Mouse (Mus musculus) midbrain, embryonic 15.5 days (tissue): Measurements from ENCODE around the gene Gse1. TPM values are rescaled to one million over a fixed set of nuclear protein-coding genes. Genes with fewer than 3 reads are reported as not detected.

Source experiments
- ATAC-seq: fragments of 200-750 bp; cut with Nextera tagmentation; replicated peaks from 2 replicates; pipeline ENCODE4 v1.8.0; 2017; ENCODE audit warnings: moderate TSS enrichment
- H3K27ac ChIP-seq: fragments of 300-500 bp; sonication (generic); 2 replicates; pipeline ENCODE4 v1.5.1; 2015; ENCODE audit warnings: mild to moderate bottlenecking, inconsistent platforms
- H3K27me3 ChIP-seq: fragments of 300-500 bp; sonication (generic); replicated peaks from 2 replicates; pipeline ENCODE4 v1.6.1; 2015; ENCODE audit warnings: inconsistent platforms
- H3K36me3 ChIP-seq: fragments of 300-500 bp; sonication (generic); replicated peaks from 2 replicates; pipeline ENCODE4 v1.6.1; 2015; ENCODE audit warnings: inconsistent platforms
- H3K4me1 ChIP-seq: fragments of 300-500 bp; sonication (generic); 2 replicates; pipeline ENCODE4 v1.6.1; 2015; ENCODE audit warnings: inconsistent platforms
- H3K4me2 ChIP-seq: fragments of 300-500 bp; sonication (generic); 2 replicates; pipeline ENCODE4 v1.6.1; 2015; ENCODE audit warnings: inconsistent platforms, mild to moderate bottlenecking, moderate library complexity
- H3K4me3 ChIP-seq: fragments of 300-500 bp; sonication (generic); 2 replicates; pipeline ENCODE4 v1.5.1; 2015; ENCODE audit warnings: mild to moderate bottlenecking, inconsistent platforms
- H3K9ac ChIP-seq: fragments of 300-500 bp; sonication (generic); 2 replicates; pipeline ENCODE4 v1.6.1; 2015; ENCODE audit warnings: mild to moderate bottlenecking, inconsistent platforms
- H3K9me3 ChIP-seq: fragments of 300-500 bp; sonication (generic); 2 replicates; pipeline ENCODE4 v1.6.1; 2016; ENCODE audit warnings: inconsistent platforms
- WGBS: fragments of 180-500 bp; shearing (Covaris S2); methylation state at CpG from one replicate; pipeline ENCODE4 v1.1.7; 2015; ENCODE audit warnings: mixed read lengths; 5-methylcytosine and 5-hydroxymethylcytosine counted together
- polyA plus RNA-seq: library from polyadenylated mRNA; unstranded; fragments of >200 nt; fragmentation: Nextera tagmentation; extraction: Ambion mirVana; gene quantifications from 2 replicates; pipeline ENCODE4 v1.2.1, GENCODE M21; 2015

Gene Gse1
- polyA plus RNA-seq, 1 experiment from 2014 or later: 21.2 TPM

DNA sequence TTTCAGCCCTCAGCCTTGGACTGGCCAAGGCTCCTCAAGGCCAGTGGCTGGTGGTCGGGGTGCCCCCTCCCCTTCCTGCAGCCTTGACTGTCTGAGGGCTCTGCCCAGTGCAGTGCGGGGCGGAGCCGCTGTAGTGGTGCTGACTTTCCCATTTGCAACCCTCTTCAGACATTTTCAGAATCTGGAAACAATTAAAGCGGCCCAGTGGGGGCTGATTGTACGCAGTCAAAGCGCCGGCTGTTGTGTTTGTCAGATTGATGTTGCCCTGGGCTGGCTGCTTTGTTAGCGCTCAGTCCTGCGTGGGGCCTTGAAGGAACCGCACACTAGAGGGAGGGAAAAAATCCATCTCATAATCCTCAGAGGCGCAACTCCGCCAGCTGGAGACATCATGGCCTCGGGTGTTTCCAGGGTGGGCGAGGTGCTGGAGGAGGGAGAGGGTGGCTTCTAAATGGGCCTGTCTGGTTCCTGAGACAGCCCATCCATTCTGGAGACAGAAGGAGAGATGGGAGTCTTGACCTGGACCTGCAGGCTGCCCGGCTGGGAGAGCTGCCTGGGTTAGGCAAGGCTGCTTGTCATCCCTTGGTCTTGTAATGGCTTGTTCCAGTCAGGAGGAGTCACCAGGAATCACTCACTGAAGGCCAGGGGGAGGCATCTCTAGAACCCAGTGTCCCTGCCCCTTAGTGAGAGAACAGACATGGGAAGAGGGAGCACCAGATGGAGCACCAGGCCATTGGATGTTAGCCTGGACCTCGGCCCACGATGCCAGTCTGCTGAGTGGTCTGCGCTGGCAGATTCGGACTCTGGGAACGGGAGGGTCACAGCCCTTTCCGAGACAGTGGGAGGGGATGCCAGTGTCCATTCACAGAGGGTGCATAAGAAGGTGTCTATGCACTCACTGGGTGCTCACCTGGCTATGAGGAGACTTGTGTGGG, 70.6 kb downstream of the Gse1 start:
- Histone ChIP-seq H3K4me2 (no peak overlapping the region), H3K4me1 (peaks cover 71% of the 10 kb centered on the region), H3K9me3 (no peaks in the 10 kb centered on the region), H3K27ac (peak overlapping the region; percentile 69), H3K9ac (peak overlapping the region; percentile 13; the same call in 1 of the 2 replicates), H3K27me3 (no peaks in the 10 kb centered on the region), H3K36me3 (no peaks in the 10 kb centered on the region), H3K4me3 (no peak overlapping the region)
- peak; percentile 35; the same call in 1 of the 2 replicates for ATAC-seq
- WGBS: 28% methylated on average over 22 of the region's 22 CpGs

DNA sequence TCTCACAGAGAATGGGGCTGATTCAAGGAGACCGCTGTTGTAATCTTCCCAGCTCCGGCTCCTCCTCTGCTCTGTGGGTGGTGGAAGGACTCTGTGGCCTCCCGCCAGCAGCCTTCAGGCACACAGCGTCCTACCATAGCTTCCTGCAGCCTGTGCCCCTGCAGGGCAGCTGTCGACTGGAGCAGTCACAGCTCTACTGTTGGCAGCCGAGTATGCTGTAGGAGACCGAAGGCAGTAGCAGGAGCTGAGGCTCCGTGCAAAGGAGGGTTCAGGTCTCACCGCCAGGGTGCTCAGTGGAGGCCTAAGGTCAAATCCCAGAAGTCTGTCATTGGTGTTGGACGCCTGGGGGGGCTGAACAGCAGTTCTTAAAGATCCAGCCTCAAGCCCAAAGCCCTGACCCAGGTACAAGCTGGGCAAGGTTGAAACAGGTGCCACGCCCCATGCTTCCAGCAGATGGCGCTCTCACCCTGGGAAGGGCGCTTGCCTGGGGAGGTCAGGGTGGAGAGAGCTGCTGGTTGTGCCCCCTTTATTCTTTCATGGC, 72.4 kb downstream of the Gse1 start:
- no peak overlapping the region for H3K4me3 ChIP-seq
- no peaks in the 10 kb centered on the region for H3K27me3 ChIP-seq
- no peak overlapping the region for H3K9ac ChIP-seq
- no peaks in the 10 kb centered on the region for H3K9me3 ChIP-seq
- H3K36me3 ChIP-seq: no peaks in the 10 kb centered on the region
- H3K4me2 ChIP-seq: peak overlapping the region; percentile 2; the same call in 1 of the 2 replicates
- WGBS: 4% methylated on average over 13 of the region's 13 CpGs
- 0 out of 2 replicates have a peak, but pooled peaks have one; percentile 15 for ATAC-seq
- peak overlapping the region; percentile 2 for H3K27ac ChIP-seq
- H3K4me1 ChIP-seq: peaks cover 63% of the 10 kb centered on the region

DNA sequence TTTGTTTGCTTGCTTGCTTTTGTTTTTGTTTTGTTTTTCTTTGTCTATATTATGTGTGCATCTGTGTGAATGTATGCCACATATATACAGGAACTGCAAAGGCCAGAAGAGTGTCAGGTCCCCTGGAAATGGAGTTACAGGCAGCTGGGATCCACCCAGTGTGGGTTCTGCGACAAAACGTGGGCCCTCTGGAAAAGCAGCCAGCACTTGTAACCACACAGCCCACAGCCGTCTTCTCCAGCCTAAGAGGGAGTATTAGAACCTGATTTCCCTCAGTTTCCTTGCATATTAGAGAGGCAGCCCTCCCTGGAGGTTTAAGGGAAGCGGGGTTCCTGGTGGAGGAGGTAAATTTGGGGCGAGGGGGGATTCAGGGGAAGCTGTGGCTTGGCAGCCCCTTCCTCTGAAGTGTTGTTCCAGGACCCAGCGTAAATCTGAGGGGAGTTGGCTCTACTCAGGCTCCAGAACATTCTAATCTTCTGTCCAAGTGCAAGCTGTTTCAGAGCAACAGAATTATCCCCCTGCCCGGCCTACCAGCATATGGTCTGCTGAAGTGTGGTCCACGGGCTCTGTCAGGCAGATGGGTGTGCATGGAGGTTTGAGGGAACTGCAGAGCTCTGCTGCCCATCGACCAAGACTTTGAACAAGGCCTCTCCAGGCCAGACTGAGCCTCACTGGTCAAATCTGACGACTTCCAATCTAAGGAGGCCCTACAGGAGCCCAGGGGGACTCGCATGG, 74.9 kb downstream of the Gse1 start:
- no peak for ATAC-seq
- Histone ChIP-seq H3K27me3 (no peaks in the 10 kb centered on the region), H3K4me1 (peaks cover 60% of the 10 kb centered on the region), H3K36me3 (no peaks in the 10 kb centered on the region), H3K4me3 (no peak overlapping the region), H3K9ac (no peak overlapping the region), H3K9me3 (no peaks in the 10 kb centered on the region), H3K27ac (peak overlapping the region; percentile 56), H3K4me2 (no peak overlapping the region)
- 57% methylated on average over 11 of the region's 11 CpGs for WGBS

DNA sequence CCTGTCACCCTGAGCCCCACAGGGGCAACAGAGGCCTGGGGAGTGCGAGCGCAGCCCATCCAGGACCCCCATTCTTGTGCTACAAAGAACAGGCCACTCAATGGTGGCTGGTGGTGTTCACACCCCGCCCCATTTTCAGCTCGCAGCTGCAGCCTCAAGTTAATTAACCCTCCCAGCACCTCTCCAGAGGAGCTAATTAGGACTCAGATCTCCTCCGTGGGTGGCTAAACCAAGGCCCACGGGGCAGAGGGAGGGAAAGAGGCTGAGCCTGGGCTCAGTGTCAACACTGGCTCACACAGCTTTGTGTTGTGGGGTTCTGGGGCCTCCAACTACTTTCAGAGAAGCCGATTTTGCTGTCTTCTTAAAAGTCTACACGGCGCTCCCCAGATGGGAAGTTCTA, 75.8 kb downstream of the Gse1 start:
- H3K4me2 ChIP-seq: no peak overlapping the region
- 13% methylated on average over 9 of the region's 9 CpGs for WGBS
- H3K27ac ChIP-seq: peak overlapping the region; percentile 56; the same call in 1 of the 2 replicates
- no peak overlapping the region for H3K4me3 ChIP-seq
- ATAC-seq: no peak
- H3K4me1 ChIP-seq: peaks cover 60% of the 10 kb centered on the region
- H3K36me3 ChIP-seq: no peaks in the 10 kb centered on the region
- no peaks in the 10 kb centered on the region for H3K27me3 ChIP-seq
- no peaks in the 10 kb centered on the region for H3K9me3 ChIP-seq
- H3K9ac ChIP-seq: no peak overlapping the region

DNA sequence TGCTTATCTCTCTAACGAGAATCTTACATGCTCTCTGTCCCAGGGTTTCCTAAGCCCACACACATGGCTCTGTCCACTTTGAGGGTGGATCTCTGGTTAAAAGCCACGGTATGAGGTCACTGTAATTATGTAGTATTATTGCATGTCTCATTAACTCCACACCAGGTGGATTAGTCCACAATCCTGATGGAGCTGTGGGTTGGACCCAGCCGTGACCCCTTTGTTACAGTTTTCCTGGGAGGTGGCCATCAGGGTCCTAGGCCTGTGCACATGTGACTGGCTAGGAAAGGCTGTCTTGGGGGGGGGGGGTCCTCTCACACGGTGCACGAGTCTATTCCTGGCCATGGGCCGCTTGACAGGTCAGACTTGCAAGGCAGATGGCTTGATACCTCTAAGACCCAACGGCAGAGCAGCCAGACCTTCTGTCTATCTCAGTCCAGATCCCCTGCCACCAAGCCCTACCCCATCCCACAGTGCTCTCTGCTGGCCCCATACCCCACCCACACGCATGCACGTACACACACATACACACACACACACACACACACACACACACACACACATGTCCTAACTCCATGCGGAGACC, 77.6 kb downstream of the Gse1 start:
- no peak overlapping the region for H3K4me2 ChIP-seq
- 0 out of 2 replicates have a peak, but pooled peaks cover 4% of the 10 kb centered on the region for H3K27me3 ChIP-seq
- H3K4me3 ChIP-seq: no peak overlapping the region
- no peak overlapping the region for H3K9ac ChIP-seq
- H3K9me3 ChIP-seq: no peaks in the 10 kb centered on the region
- no peak for ATAC-seq
- peaks cover 63% of the 10 kb centered on the region for H3K4me1 ChIP-seq
- no peaks in the 10 kb centered on the region for H3K36me3 ChIP-seq
- 72% methylated on average over 10 of the region's 10 CpGs for WGBS
- H3K27ac ChIP-seq: peak overlapping the region; percentile 82; the same call in 1 of the 2 replicates

DNA sequence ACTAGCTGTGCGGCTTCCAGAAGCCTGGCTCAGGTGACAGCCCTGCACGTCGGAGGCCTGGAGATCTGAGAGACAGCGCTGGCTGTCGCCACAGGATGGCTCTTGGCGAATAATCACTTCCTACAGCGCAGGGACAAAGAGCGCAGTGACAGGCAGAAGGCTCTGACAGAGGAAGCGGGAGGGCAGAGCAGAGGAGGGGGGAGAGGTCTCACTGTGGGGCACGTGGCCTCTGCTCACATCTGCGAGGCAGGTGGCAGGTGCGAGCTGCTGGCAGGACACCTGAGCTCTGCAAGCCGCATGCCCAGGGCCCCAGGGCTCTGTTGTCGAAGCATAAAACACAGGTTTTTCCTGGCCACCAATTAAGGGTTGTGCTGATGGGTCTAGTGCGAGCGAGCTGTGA, 78.8 kb downstream of the Gse1 start:
- Histone ChIP-seq H3K4me1 (peaks cover 62% of the 10 kb centered on the region), H3K4me2 (peak overlapping the region; percentile 27), H3K36me3 (no peaks in the 10 kb centered on the region), H3K4me3 (no peak overlapping the region), H3K27ac (peak overlapping the region; percentile 82), H3K27me3 (0 out of 2 replicates have a peak, but pooled peaks cover 4% of the 10 kb centered on the region), H3K9ac (no peak overlapping the region), H3K9me3 (no peaks in the 10 kb centered on the region)
- 3% methylated on average over 16 of the region's 16 CpGs for WGBS
- peak; percentile 53 for ATAC-seq

DNA sequence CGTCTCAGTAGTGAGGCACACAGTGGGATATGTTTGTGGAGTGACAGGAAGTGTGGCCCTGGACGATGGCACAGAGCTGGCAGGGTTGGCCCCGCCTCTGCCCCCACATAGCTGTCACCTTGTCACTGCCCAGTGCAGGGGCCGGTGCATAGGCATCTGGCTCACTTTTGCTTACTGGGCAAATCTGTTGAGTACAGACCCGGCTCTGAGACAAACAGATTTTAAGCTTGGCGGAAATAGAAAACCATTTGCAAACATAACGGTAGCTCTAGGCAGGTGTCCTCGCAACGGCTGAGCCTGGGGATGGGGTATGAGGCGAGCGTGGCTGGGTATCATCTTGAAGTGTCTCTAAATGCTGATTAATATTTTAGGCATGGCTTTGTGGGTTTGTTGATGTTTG, 79.3 kb downstream of the Gse1 start:
- no peak for ATAC-seq
- H3K9me3 ChIP-seq: no peaks in the 10 kb centered on the region
- 30% methylated on average over 11 of the region's 11 CpGs for WGBS
- H3K4me3 ChIP-seq: no peak overlapping the region
- H3K36me3 ChIP-seq: no peaks in the 10 kb centered on the region
- H3K4me2 ChIP-seq: peak overlapping the region; percentile 27; the same call in 1 of the 2 replicates
- H3K4me1 ChIP-seq: peaks cover 62% of the 10 kb centered on the region
- H3K9ac ChIP-seq: no peak overlapping the region
- H3K27me3 ChIP-seq: 0 out of 2 replicates have a peak, but pooled peaks cover 4% of the 10 kb centered on the region
- H3K27ac ChIP-seq: peak overlapping the region; percentile 82

DNA sequence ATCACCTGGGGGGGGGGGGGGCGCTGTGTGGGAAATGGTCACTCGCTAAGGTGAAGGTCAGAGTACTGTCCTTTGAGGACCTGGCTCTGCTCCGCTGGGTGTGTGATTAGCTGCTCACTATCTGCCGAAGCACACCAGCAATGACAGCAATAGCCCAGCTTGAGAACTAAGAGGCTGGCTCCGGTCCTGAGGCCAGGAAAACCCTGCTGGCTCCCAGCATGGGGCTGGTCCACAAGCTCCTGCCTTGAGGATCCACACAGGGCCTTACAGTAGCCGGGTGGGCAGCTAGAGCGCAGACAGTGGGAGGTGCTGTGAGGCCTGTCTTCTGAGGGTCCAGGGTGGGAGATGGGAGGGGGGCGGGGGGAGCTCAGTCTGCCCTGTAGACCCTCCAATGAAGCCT, 79.9 kb downstream of the Gse1 start:
- ATAC-seq: no peak
- Histone ChIP-seq H3K27ac (peak overlapping the region; percentile 69), H3K27me3 (0 out of 2 replicates have a peak, but pooled peaks cover 4% of the 10 kb centered on the region), H3K9ac (no peak overlapping the region), H3K4me1 (peaks cover 60% of the 10 kb centered on the region), H3K4me2 (no peak overlapping the region), H3K36me3 (no peaks in the 10 kb centered on the region), H3K9me3 (no peaks in the 10 kb centered on the region), H3K4me3 (no peak overlapping the region)
- WGBS: 33% methylated on average over 8 of the region's 8 CpGs

DNA sequence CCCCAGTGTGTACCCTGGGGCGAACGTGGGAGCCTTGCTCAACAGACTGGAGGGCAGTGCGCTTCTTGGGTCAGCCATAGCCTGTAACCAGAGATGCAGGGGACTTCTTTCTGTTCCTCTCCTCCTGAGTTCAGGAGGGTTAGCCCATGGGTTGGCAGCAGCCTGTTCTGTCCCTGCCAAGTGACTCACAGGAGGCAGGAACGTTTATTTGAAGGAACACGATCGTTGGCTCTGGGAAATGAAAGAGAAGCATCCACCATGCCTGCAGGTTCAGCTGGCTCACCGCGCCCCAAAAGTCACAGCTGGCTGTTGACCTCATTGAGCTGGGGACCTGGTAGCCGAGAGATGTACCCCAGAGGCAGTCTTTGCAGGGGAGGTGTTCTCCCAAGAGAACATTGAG, 80.3 kb downstream of the Gse1 start:
- no peak overlapping the region for H3K9ac ChIP-seq
- no peaks in the 10 kb centered on the region for H3K36me3 ChIP-seq
- WGBS: 46% methylated on average over 9 of the region's 9 CpGs
- 0 out of 2 replicates have a peak, but pooled peaks cover 4% of the 10 kb centered on the region for H3K27me3 ChIP-seq
- H3K9me3 ChIP-seq: no peaks in the 10 kb centered on the region
- H3K27ac ChIP-seq: peak overlapping the region; percentile 69
- no peak overlapping the region for H3K4me2 ChIP-seq
- ATAC-seq: no peak
- H3K4me1 ChIP-seq: peaks cover 56% of the 10 kb centered on the region
- H3K4me3 ChIP-seq: no peak overlapping the region

DNA sequence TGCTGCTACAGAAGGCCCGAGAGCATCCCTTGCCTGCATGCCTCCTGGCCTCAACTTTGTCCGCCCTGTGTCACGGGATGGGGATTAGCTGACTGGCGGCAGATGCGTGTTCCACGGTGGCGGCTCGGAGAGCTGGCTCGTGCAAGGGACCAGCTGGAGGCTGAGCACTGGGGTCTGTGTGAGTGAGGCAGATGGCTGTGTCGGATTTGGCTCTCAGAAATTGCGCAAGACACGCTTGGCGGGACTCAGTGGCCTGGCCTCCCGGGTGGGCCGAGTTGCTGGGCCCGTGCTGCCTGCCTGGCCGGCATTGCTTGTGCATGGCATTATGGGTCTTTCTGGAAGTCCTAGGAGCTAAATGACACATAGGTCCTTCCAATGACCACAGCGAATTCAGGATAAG, 81.1 kb downstream of the Gse1 start:
- no peaks in the 10 kb centered on the region for H3K36me3 ChIP-seq
- WGBS: 20% methylated on average over 18 of the region's 18 CpGs
- H3K4me1 ChIP-seq: peaks cover 48% of the 10 kb centered on the region

DNA sequence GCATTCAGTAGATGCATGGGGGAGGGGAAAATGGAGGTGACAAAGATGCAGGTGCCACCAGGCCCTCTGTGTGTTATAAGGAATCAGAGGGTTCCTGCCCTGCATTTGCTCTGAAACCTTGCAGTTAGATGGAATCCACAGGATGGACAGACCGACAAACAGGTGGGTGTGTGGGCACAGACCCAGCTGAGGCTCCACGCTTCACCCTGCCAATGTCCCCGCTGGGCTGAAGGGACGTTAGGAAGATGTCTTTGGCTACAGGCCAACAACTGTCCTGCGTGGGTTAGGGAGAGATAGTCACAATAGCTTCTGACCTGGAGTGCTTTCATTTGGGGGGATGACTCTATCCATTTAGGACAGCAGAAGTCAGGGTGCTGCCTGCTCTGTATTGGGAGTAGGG, 81.8 kb downstream of the Gse1 start:
- no peak for ATAC-seq
- Histone ChIP-seq H3K4me3 (no peak overlapping the region), H3K4me1 (peaks cover 43% of the 10 kb centered on the region), H3K27ac (peak overlapping the region; percentile 69; the same call in 1 of the 2 replicates), H3K36me3 (no peaks in the 10 kb centered on the region), H3K27me3 (0 out of 2 replicates have a peak, but pooled peaks cover 4% of the 10 kb centered on the region), H3K9ac (no peak overlapping the region), H3K4me2 (no peak overlapping the region), H3K9me3 (no peaks in the 10 kb centered on the region)
- 48% methylated on average over 5 of the region's 5 CpGs for WGBS

More for the DNA sequence above, 81.1 kb downstream of the Gse1 start:
- 0 out of 2 replicates have a peak, but pooled peaks cover 4% of the 10 kb centered on the region for H3K27me3 ChIP-seq
- peak overlapping the region; percentile 69 for H3K27ac ChIP-seq
- peak overlapping the region; percentile 3; the same call in 1 of the 2 replicates for H3K9ac ChIP-seq
- no peak overlapping the region for H3K4me3 ChIP-seq
- ATAC-seq: peak; percentile 40; the same call in 1 of the 2 replicates
- H3K9me3 ChIP-seq: no peaks in the 10 kb centered on the region
- H3K4me2 ChIP-seq: no peak overlapping the region
